Mouse (Mus musculus) bone marrow macrophage, adult 2 months (primary cell): Measurements from ENCODE around the gene Kat5.

Experiments used
- CTCF ChIP-seq: IDR thresholded peaks from 2 replicates; pipeline ENCODE4 v1.5.1; 2012; ENCODE audit warnings: low read depth, mild to moderate bottlenecking, low read length, moderate library complexity
- POLR2A ChIP-seq: IDR thresholded peaks from 2 replicates; pipeline ENCODE4 v1.6.1; 2012; ENCODE audit warnings: mild to moderate bottlenecking, low read depth, low read length, borderline replicate concordance

GRCm38 (mm10) chr19:5651502-5652274, 41.7 kb upstream of the Kat5 start:
- TF ChIP-seq CTCF: no peak
- no peak for TF ChIP-seq POLR2A
